Mouse (Mus musculus) hindbrain, embryonic 11.5 days (tissue): ENCODE results near the gene Slc34a1. TPM values are rescaled to one million over a fixed set of nuclear protein-coding genes. Genes with fewer than 3 reads are reported as not detected.

ENCODE experiments used
- ATAC-seq: fragments of 200-750 bp; cut with Nextera tagmentation; 2 replicates; pipeline ENCODE4 v1.8.0; 2017; ENCODE audit warnings: mild to moderate bottlenecking, moderate TSS enrichment, moderate library complexity; ENCODE audit not compliant: low FRiP score
- DNase-seq: peaks from one replicate; pipeline ENCODE4 v3.0.0-alpha.2; 2015; ENCODE audit warnings: low spot score
- H3K27ac ChIP-seq: fragments of 300-500 bp; sonication (generic); 2 replicates; pipeline ENCODE4 v1.5.1; 2014; ENCODE audit warnings: mild to moderate bottlenecking, low read depth, low read length
- H3K27me3 ChIP-seq: fragments of 300-500 bp; sonication (generic); 2 replicates; pipeline ENCODE4 v1.6.1; 2014; ENCODE audit warnings: mild to moderate bottlenecking, low read length, moderate library complexity, mixed read lengths; ENCODE audit not compliant: control insufficient read depth, insufficient read depth
- H3K36me3 ChIP-seq: fragments of 300-500 bp; sonication (generic); 2 replicates; pipeline ENCODE4 v1.6.1; 2014; ENCODE audit warnings: mild to moderate bottlenecking, low read length, moderate library complexity, mixed read lengths; ENCODE audit not compliant: control insufficient read depth, insufficient read depth
- H3K4me1 ChIP-seq: fragments of 300-500 bp; sonication (generic); replicated peaks from 2 replicates; pipeline ENCODE4 v1.6.1; 2014; ENCODE audit warnings: low read length, mixed read lengths; ENCODE audit not compliant: control insufficient read depth, insufficient read depth
- H3K4me2 ChIP-seq: fragments of 300-500 bp; sonication (generic); replicated peaks from 2 replicates; pipeline ENCODE4 v1.6.1; 2014; ENCODE audit warnings: mild to moderate bottlenecking, low read depth, low read length
- H3K4me3 ChIP-seq: fragments of 300-500 bp; sonication (generic); 2 replicates; pipeline ENCODE4 v1.5.1; 2014; ENCODE audit warnings: low read depth, low read length
- H3K9ac ChIP-seq: fragments of 300-500 bp; sonication (generic); 2 replicates; pipeline ENCODE4 v1.6.1; 2014; ENCODE audit warnings: low read depth, low read length
- H3K9me3 ChIP-seq: fragments of 300-500 bp; sonication (generic); 2 replicates; pipeline ENCODE4 v1.6.1; 2016; ENCODE audit warnings: low read length; ENCODE audit not compliant: control insufficient read depth
- WGBS: fragments of 180-500 bp; shearing (Covaris S2); extraction: QIAGEN DNeasy Blood & Tissue Kit; methylation state at CpG from one replicate; pipeline ENCODE4 v1.1.7; 2014; 5-methylcytosine and 5-hydroxymethylcytosine counted together
- polyA plus RNA-seq: library from polyadenylated mRNA; unstranded; fragments of >200 nt; fragmentation: Nextera tagmentation; extraction: Ambion mirVana; gene quantifications from 2 replicates; pipeline ENCODE4 v1.2.1, GENCODE M21; 2014

The Slc34a1 gene
- polyA plus RNA-seq, 1 experiment from 2014 or later = not detected

- Histone ChIP-seq H3K9me3 (no peaks in the 10 kb centered on the region), H3K36me3 (peaks cover 12% of the 10 kb centered on the region), H3K4me1 (peaks cover 2% of the 10 kb centered on the region; the same call in 1 of the 2 replicates), H3K4me3 (no peak overlapping the region), H3K4me2 (no peak overlapping the region), H3K27ac (no peak overlapping the region), H3K9ac (no peak overlapping the region), H3K27me3 (no peaks in the 10 kb centered on the region)
- ATAC-seq (no peak), DNase-seq (no peak)
- WGBS = 93% methylated on average over 10 of the region's 10 CpGs
Observed at GRCm38 (mm10) chr13:55451296-55451695, 53.3 kb downstream of the Slc34a1 start.

- no peak overlapping the region for H3K4me2 ChIP-seq
- no peak overlapping the region for H3K9ac ChIP-seq
- H3K4me1 ChIP-seq = no peaks in the 10 kb centered on the region; the same call in 1 of the 2 replicates
- H3K36me3 ChIP-seq = peaks cover 12% of the 10 kb centered on the region
- no peak for DNase-seq
- no peak overlapping the region for H3K4me3 ChIP-seq
- no peaks in the 10 kb centered on the region for H3K27me3 ChIP-seq
- ATAC-seq = no peak
- no peak overlapping the region for H3K27ac ChIP-seq
- WGBS = 97% methylated on average over 16 of the region's 16 CpGs
- H3K9me3 ChIP-seq = no peaks in the 10 kb centered on the region
Observed at GRCm38 (mm10) chr13:55451785-55452549, 54.0 kb downstream of the Slc34a1 start.

- Histone ChIP-seq H3K9me3 (no peaks in the 10 kb centered on the region), H3K4me3 (no peak overlapping the region), H3K27me3 (peaks cover 2% of the 10 kb centered on the region; the same call in 1 of the 2 replicates), H3K9ac (no peak overlapping the region), H3K4me2 (no peak overlapping the region), H3K36me3 (0 out of 2 replicates have a peak, but pooled peaks cover 6% of the 10 kb centered on the region), H3K4me1 (peaks cover 20% of the 10 kb centered on the region), H3K27ac (no peak overlapping the region)
- no peak for ATAC-seq
- WGBS = 46% methylated on average over 2 of the region's 2 CpGs
- DNase-seq = no peak
Observed at GRCm38 (mm10) chr13:55462965-55463364, 65.0 kb downstream of the Slc34a1 start.

GRCm38 (mm10) chr13:55463399-55464026, 65.5 kb downstream of the Slc34a1 start:
- WGBS = 9% methylated on average over 14 of the region's 14 CpGs
- peak overlapping the region; percentile 80 for H3K9ac ChIP-seq
- peak overlapping the region; percentile 91 for H3K4me2 ChIP-seq
- ATAC-seq = no peak; the same call in 1 of the 2 replicates
- peak; percentile 34 for DNase-seq
- peak overlapping the region; percentile 96 for H3K27ac ChIP-seq
- 0 out of 2 replicates have a peak, but pooled peaks cover 6% of the 10 kb centered on the region for H3K36me3 ChIP-seq
- peak overlapping the region; percentile 62 for H3K4me3 ChIP-seq
- H3K27me3 ChIP-seq = peaks cover 2% of the 10 kb centered on the region; the same call in 1 of the 2 replicates
- no peaks in the 10 kb centered on the region for H3K9me3 ChIP-seq
- peaks cover 20% of the 10 kb centered on the region for H3K4me1 ChIP-seq

GRCm38 (mm10) chr13:55464027-55464884, 66.3 kb downstream of the Slc34a1 start, which contains the start of gene Prr7:
TSS of gene Prr7 (plus strand) at chr13:55464267.
- DNase-seq (peak; percentile 90), ATAC-seq (peak; percentile 86)
- H3K9me3 ChIP-seq = no peaks in the 10 kb centered on the region
- peak within 1 kb of the TSS; percentile 91 for H3K4me2 ChIP-seq
- 0 out of 2 replicates have a peak, but pooled peaks cover 6% of the 10 kb centered on the region for H3K36me3 ChIP-seq
- H3K9ac ChIP-seq = peak within 1 kb of the TSS; percentile 80
- peak within 1 kb of the TSS; percentile 96 for H3K27ac ChIP-seq
- H3K4me3 ChIP-seq = peak within 1 kb of the TSS; percentile 62
- H3K27me3 ChIP-seq = peaks cover 2% of the 10 kb centered on the region; the same call in 1 of the 2 replicates
- WGBS = under 1% methylated on average over 78 of the region's 84 CpGs
- peaks cover 20% of the 10 kb centered on the region for H3K4me1 ChIP-seq

GRCm38 (mm10) chr13:55465184-55465583, 67.2 kb downstream of the Slc34a1 start:
- Histone ChIP-seq H3K4me2 (peak overlapping the region; percentile 91), H3K4me1 (peaks cover 24% of the 10 kb centered on the region), H3K9ac (peak overlapping the region; percentile 80), H3K27me3 (peaks cover 2% of the 10 kb centered on the region; the same call in 1 of the 2 replicates), H3K4me3 (peak overlapping the region; percentile 62), H3K36me3 (0 out of 2 replicates have a peak, but pooled peaks cover 2% of the 10 kb centered on the region), H3K9me3 (no peaks in the 10 kb centered on the region), H3K27ac (peak overlapping the region; percentile 96)
- DNase-seq (peak; percentile 58), ATAC-seq (peak; percentile 45; the same call in 1 of the 2 replicates)
- 10% methylated on average over 3 of the region's 3 CpGs for WGBS

Other genes starting within 250 kb of the Slc34a1 start
- gene Fgfr4, start 245.5 kb upstream of the Slc34a1 start, polyA plus RNA-seq = 0.66 and 1.5 TPM in 2 replicates
- 64.5 and 108 TPM in 2 replicates for gene Nsd1, start 188.4 kb upstream of the Slc34a1 start, polyA plus RNA-seq
- gene Prelid1, start 77.7 kb upstream of the Slc34a1 start, polyA plus RNA-seq = 433 and 450 TPM in 2 replicates
- gene Rab24, start 76.2 kb upstream of the Slc34a1 start, polyA plus RNA-seq = 90.2 and 90.9 TPM in 2 replicates
- 28.4 and 30.5 TPM in 2 replicates for gene Mxd3, start 68.4 kb upstream of the Slc34a1 start, polyA plus RNA-seq
- 64.8 and 77.3 TPM in 2 replicates for gene Lman2, start 35.4 kb upstream of the Slc34a1 start, polyA plus RNA-seq
- gene Rgs14, start 28.5 kb upstream of the Slc34a1 start, polyA plus RNA-seq = 0.42 and 0.48 TPM in 2 replicates
- gene Pfn3, start 17.0 kb downstream of the Slc34a1 start, polyA plus RNA-seq = not detected in 2 replicates
- 0.28 TPM in 1 of 2 replicates, not detected in the other for gene F12, start 28.6 kb downstream of the Slc34a1 start, polyA plus RNA-seq
- 37.6 and 52.3 TPM in 2 replicates for gene Grk6, start 46.9 kb downstream of the Slc34a1 start, polyA plus RNA-seq
- 2.4 and 2.5 TPM in 2 replicates for gene Prr7, start 66.1 kb downstream of the Slc34a1 start, polyA plus RNA-seq
- gene Dbn1, start 89.9 kb downstream of the Slc34a1 start, polyA plus RNA-seq = 277 and 314 TPM in 2 replicates
- 135 and 152 TPM in 2 replicates for gene Pdlim7, start 115.5 kb downstream of the Slc34a1 start, polyA plus RNA-seq
- gene Dok3, start 131.1 kb downstream of the Slc34a1 start, polyA plus RNA-seq = 2.2 and 2.8 TPM in 2 replicates
- gene Ddx41, start 138.5 kb downstream of the Slc34a1 start, polyA plus RNA-seq = 67.6 and 75.0 TPM in 2 replicates
- gene Fam193b, start 172.9 kb downstream of the Slc34a1 start, polyA plus RNA-seq = 44.5 and 45.9 TPM in 2 replicates
- 50.1 and 63.8 TPM in 2 replicates for gene Tmed9, start 175.5 kb downstream of the Slc34a1 start, polyA plus RNA-seq
- 23.2 and 27.7 TPM in 2 replicates for gene B4galt7, start 201.7 kb downstream of the Slc34a1 start, polyA plus RNA-seq
- 70.5 and 73.4 TPM in 2 replicates for gene Caml, start 224.8 kb downstream of the Slc34a1 start, polyA plus RNA-seq
- gene Ddx46, start 236.8 kb downstream of the Slc34a1 start, polyA plus RNA-seq = 47.2 and 50.8 TPM in 2 replicates